Mouse (Mus musculus) adrenal gland, postnatal 10 days (tissue): Measurements from ENCODE around the gene Acot2. TPM values are rescaled to one million over a fixed set of nuclear protein-coding genes. Genes with fewer than 3 reads are reported as not detected.
"Not testable (repeated sequence)": the region's sequence is repeated elsewhere in the genome, so short reads cannot be mapped to it uniquely, and the experiment has no call there.

Experiments used
- DNase-seq: peaks from one replicate; pipeline ENCODE4 v3.0.0; 2021; ENCODE audit warnings: mixed read lengths
- total RNA-seq, 2 experiments: library from RNA; stranded (reverse); gene quantifications; 2 replicates each; pipeline ENCODE4 v1.2.3; 2021

The Acot2 gene
- total RNA-seq, 2 experiments from 2014 or later, result 52.7 to 57.5 TPM

- DNase-seq, result no peak
These were observed 10.9 kb downstream of the Acot2 start for GRCm38 (mm10) chr12:83998341-83999107.

- peak; percentile 82 for DNase-seq
These were observed 11.6 kb downstream of the Acot2 start for GRCm38 (mm10) chr12:83999237-83999636.

- no peak for DNase-seq
These were observed 12.8 kb downstream of the Acot2 start for GRCm38 (mm10) chr12:84000418-84000817.

GRCm38 (mm10) chr12:84003866-84004265 lies 16.2 kb downstream of the Acot2 start:
- no peak for DNase-seq

- DNase-seq, result no peak
These were observed 20.6 kb downstream of the Acot2 start for GRCm38 (mm10) chr12:84008251-84008650.

GRCm38 (mm10) chr12:84008729-84009128 lies 21.1 kb downstream of the Acot2 start:
- DNase-seq, result no peak

- peak; percentile 75 for DNase-seq
These were observed 21.7 kb downstream of the Acot2 start, which contains the start of gene Acot1 for GRCm38 (mm10) chr12:84009171-84009965. Gene Acot1 (plus strand): TSS chr12:84009490.

- DNase-seq, result no peak
These were observed 22.5 kb downstream of the Acot2 start for GRCm38 (mm10) chr12:84010201-84010600.

GRCm38 (mm10) chr12:84011251-84012040 lies 23.8 kb downstream of the Acot2 start:
- DNase-seq, result peak; percentile 88

GRCm38 (mm10) chr12:84013130-84013529 lies 25.5 kb downstream of the Acot2 start:
- DNase-seq, result no peak

GRCm38 (mm10) chr12:84013701-84014100 lies 26.0 kb downstream of the Acot2 start:
- DNase-seq, result no peak

- peak; percentile 81 for DNase-seq
These were observed 32.9 kb downstream of the Acot2 start for GRCm38 (mm10) chr12:84020528-84020927.

- DNase-seq, result not testable (repeated sequence)
These were observed 34.6 kb downstream of the Acot2 start for GRCm38 (mm10) chr12:84022266-84022665.

GRCm38 (mm10) chr12:84023052-84023745 lies 35.5 kb downstream of the Acot2 start:
- DNase-seq, result no peak

- DNase-seq, result no peak
These were observed 38.2 kb downstream of the Acot2 start for GRCm38 (mm10) chr12:84025888-84026287.

GRCm38 (mm10) chr12:84028328-84028727 lies 40.7 kb downstream of the Acot2 start:
- not testable (repeated sequence) for DNase-seq

GRCm38 (mm10) chr12:84029043-84029442 lies 41.4 kb downstream of the Acot2 start:
- DNase-seq, result not testable (repeated sequence)

- peak; percentile 85 for DNase-seq
These were observed 43.1 kb downstream of the Acot2 start for GRCm38 (mm10) chr12:84030659-84031332.

- no peak for DNase-seq
These were observed 45.2 kb downstream of the Acot2 start for GRCm38 (mm10) chr12:84032854-84033253.

- DNase-seq, result not testable (repeated sequence)
These were observed 45.6 kb downstream of the Acot2 start for GRCm38 (mm10) chr12:84033302-84033701.

GRCm38 (mm10) chr12:84034108-84034507 lies 46.4 kb downstream of the Acot2 start:
- no peak for DNase-seq
